Mouse (Mus musculus): Measurements from ENCODE around the gene Rbm47.

DNA sequence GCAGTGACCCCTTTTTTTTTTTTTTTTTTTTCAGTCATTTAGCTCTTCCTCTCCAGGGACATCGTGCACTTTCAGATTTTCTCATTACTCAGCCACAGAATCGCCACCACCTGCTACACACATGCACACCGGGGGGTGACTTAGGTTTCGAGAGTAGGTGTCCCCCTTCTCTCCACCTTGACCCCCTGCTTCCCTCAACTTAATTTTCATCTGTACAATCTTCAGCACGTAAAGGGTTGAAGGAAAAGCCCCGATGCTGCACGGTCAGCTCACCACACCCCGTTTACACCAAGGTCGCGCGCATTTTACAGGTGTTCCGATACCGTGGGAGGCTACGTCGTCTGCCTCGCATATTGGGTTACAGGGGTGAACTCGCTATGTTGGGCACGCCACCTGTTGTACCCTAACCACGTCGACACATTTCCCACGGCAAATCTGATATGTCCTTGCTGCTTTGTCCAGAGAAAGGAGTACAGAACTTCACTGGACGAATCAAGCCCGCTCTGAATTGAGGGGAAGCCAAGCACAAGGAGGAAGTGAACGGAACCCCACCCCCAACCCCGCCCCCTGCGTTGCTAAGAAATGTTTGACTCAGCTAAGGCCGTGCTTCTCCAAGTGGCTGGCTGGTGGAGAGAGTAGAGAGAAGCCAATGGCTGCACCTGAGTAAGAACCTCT lies 103.3 kb downstream of the Rbm47 start:
- TF ChIP-seq CTCF (IDR thresholded peaks at IDR 0.05), result no peak
- TF ChIP-seq EP300 (IDR thresholded peaks at IDR 0.05; ENCODE audit: insufficient read depth, low read depth, low read length), result no peak

Data from heart, adult 2 months (tissue).